8 mouse cellular contexts compared by ENCODE assay signal in genomic region chr14:117930105-117930847, GRCm38 (mm10).
DNase-seq lines count a peak whose midpoint lies in the region; ATAC-seq and TF ChIP-seq lines count a peak whose summit lies in the region.

No protein-coding gene starts in this region.

- no peak overlapping the region for H3K4me2 ChIP-seq in intestine, embryonic 14.5 days (ENCODE audit: low read length)
- no peak overlapping the region for H3K4me2 ChIP-seq in intestine, postnatal 0 days (replicated peaks; ENCODE audit: low read depth)
- peak overlapping the region; percentile 16; the same call in 1 of the 2 replicates for H3K4me2 ChIP-seq in intestine, embryonic 16.5 days (ENCODE audit: low read depth, low read length)

- H3K27ac ChIP-seq in intestine, embryonic 14.5 days (ENCODE audit: low read depth): peak overlapping the region; percentile 70
- no peak overlapping the region for H3K27ac ChIP-seq in intestine, postnatal 0 days (ENCODE audit: low read depth, low read length)
- H3K27ac ChIP-seq in intestine, embryonic 16.5 days (ENCODE audit: low read length): peak overlapping the region; percentile 33

- H3K27me3 ChIP-seq in intestine, embryonic 14.5 days (replicated peaks; ENCODE audit: control insufficient read depth, insufficient read depth, low read length): no peaks in the 10 kb centered on the region
- H3K27me3 ChIP-seq in intestine, postnatal 0 days (replicated peaks; ENCODE audit: control insufficient read depth, insufficient read depth, low read length): no peaks in the 10 kb centered on the region
- no peaks in the 10 kb centered on the region for H3K27me3 ChIP-seq in intestine, embryonic 16.5 days (replicated peaks; ENCODE audit: control insufficient read depth, insufficient read depth, low read length)

- no peak overlapping the region for H3K4me3 ChIP-seq in intestine, embryonic 14.5 days (ENCODE audit: low read depth, low read length)
- H3K4me3 ChIP-seq in intestine, postnatal 0 days (ENCODE audit: low read depth, low read length): no peak overlapping the region
- no peak overlapping the region for H3K4me3 ChIP-seq in intestine, embryonic 16.5 days (ENCODE audit: low read length)

- H3K4me1 ChIP-seq in intestine, embryonic 14.5 days (replicated peaks; ENCODE audit: control insufficient read depth, insufficient read depth, low read length): peaks cover 14% of the 10 kb centered on the region
- no peaks in the 10 kb centered on the region for H3K4me1 ChIP-seq in intestine, postnatal 0 days (replicated peaks; ENCODE audit: control insufficient read depth, insufficient read depth, low read length)
- peaks cover 15% of the 10 kb centered on the region for H3K4me1 ChIP-seq in intestine, embryonic 16.5 days (ENCODE audit: control insufficient read depth, insufficient read depth, low read length)

- ATAC-seq in intestine, embryonic 14.5 days (replicated peaks; ENCODE audit: low FRiP score, low TSS enrichment, low read depth): peak; percentile 44; the same call in 1 of the 2 replicates
- ATAC-seq in intestine, postnatal 0 days: no peak
- peak; percentile 52; the same call in 1 of the 2 replicates for ATAC-seq in intestine, embryonic 16.5 days

- intact Hi-C loops in gastrocnemius, postnatal 36 days (cut with DNase I): no loop called here

- no peak for TF ChIP-seq CTCF in intestine, postnatal 0 days (IDR thresholded peaks at IDR 0.05; ENCODE audit: low read depth)

- WGBS in intestine, embryonic 14.5 days: 22% methylated on average over 13 of the region's 13 CpGs
- WGBS in intestine, postnatal 0 days: 41% methylated on average over 13 of the region's 13 CpGs
- 19% methylated on average over 13 of the region's 13 CpGs for WGBS in intestine, embryonic 16.5 days

- DNase-seq in intestine, embryonic 14.5 days (ENCODE audit: low spot score): no peak
- peak; percentile 60 for DNase-seq in fibroblast of lung, adult 2 months (ENCODE audit: low read depth)
- peak; percentile 44 for DNase-seq in retina, embryonic 14.5 days (ENCODE audit: low spot score)
- no peak for DNase-seq in urinary bladder, postnatal 10 days (ENCODE audit: low spot score)
- DNase-seq in frontal cortex, postnatal 10 days (ENCODE audit: low spot score in 2 of 2): no peak
- DNase-seq in gastrocnemius, postnatal 36 days: no peak

- H3K9me3 ChIP-seq in intestine, embryonic 14.5 days (ENCODE audit: control insufficient read depth, low read length): no peaks in the 10 kb centered on the region
- no peaks in the 10 kb centered on the region for H3K9me3 ChIP-seq in intestine, postnatal 0 days (ENCODE audit: control insufficient read depth)
- H3K9me3 ChIP-seq in intestine, embryonic 16.5 days (ENCODE audit: control insufficient read depth, low read length): no peaks in the 10 kb centered on the region

- H3K9ac ChIP-seq in intestine, embryonic 14.5 days (ENCODE audit: low read length): no peak overlapping the region
- no peak overlapping the region for H3K9ac ChIP-seq in intestine, postnatal 0 days (ENCODE audit: low read depth, low read length)
- H3K9ac ChIP-seq in intestine, embryonic 16.5 days (ENCODE audit: low read depth, low read length): no peak overlapping the region; the same call in 1 of the 2 replicates

- no peaks in the 10 kb centered on the region for H3K36me3 ChIP-seq in intestine, embryonic 14.5 days (ENCODE audit: control insufficient read depth, insufficient read depth, low read length)
- no peaks in the 10 kb centered on the region for H3K36me3 ChIP-seq in intestine, postnatal 0 days (ENCODE audit: control insufficient read depth, insufficient read depth)
- no peaks in the 10 kb centered on the region for H3K36me3 ChIP-seq in intestine, embryonic 16.5 days (ENCODE audit: control insufficient read depth, insufficient read depth, low read length)

Comparison
In these comparisons a context has a peak if more than half of its experiments do, and no peak if none do; other contexts are left out.
1. DNase-seq: peak in fibroblast of lung, adult 2 months (single experiment) and retina, embryonic 14.5 days (single experiment); none in intestine, embryonic 14.5 days (single experiment), urinary bladder, postnatal 10 days (single experiment), frontal cortex, postnatal 10 days (0 of 2) and gastrocnemius, postnatal 36 days (0 of 2).